Mouse (Mus musculus) lung, embryonic 15.5 days (tissue): ENCODE results near the gene Scgb1a1. TPM values are rescaled to one million over a fixed set of nuclear protein-coding genes. Genes with fewer than 3 reads are reported as not detected.
"Not testable (repeated sequence)": the region's sequence is repeated elsewhere in the genome, so short reads cannot be mapped to it uniquely, and the experiment has no call there.

Experiments
- ATAC-seq: fragments of 200-750 bp; cut with Nextera tagmentation; 2 replicates; pipeline ENCODE4 v1.8.0; 2017; ENCODE audit warnings: moderate number of reproducible peaks, borderline replicate concordance; ENCODE audit not compliant: low FRiP score, low TSS enrichment; ENCODE audit errors: extremely low read depth
- H3K27ac ChIP-seq: fragments of 300-500 bp; sonication (generic); 2 replicates; pipeline ENCODE4 v1.5.1; 2015; ENCODE audit warnings: moderate library complexity, mild to moderate bottlenecking, inconsistent platforms
- H3K27me3 ChIP-seq: fragments of 300-500 bp; sonication (generic); 2 replicates; pipeline ENCODE4 v1.6.1; 2015; ENCODE audit warnings: inconsistent platforms
- H3K36me3 ChIP-seq: fragments of 300-500 bp; sonication (generic); 2 replicates; pipeline ENCODE4 v1.6.1; 2015; ENCODE audit warnings: inconsistent platforms
- H3K4me1 ChIP-seq: fragments of 300-500 bp; sonication (generic); 2 replicates; pipeline ENCODE4 v1.6.1; 2015; ENCODE audit warnings: inconsistent platforms
- H3K4me2 ChIP-seq: fragments of 300-500 bp; sonication (generic); 2 replicates; pipeline ENCODE4 v1.6.1; 2015; ENCODE audit warnings: inconsistent platforms, mild to moderate bottlenecking, moderate library complexity
- H3K4me3 ChIP-seq: fragments of 300-500 bp; sonication (generic); 2 replicates; pipeline ENCODE4 v1.5.1; 2015; ENCODE audit warnings: mild to moderate bottlenecking, inconsistent platforms
- H3K9ac ChIP-seq: fragments of 300-500 bp; sonication (generic); 2 replicates; pipeline ENCODE4 v1.6.1; 2015; ENCODE audit warnings: inconsistent platforms
- H3K9me3 ChIP-seq: fragments of 300-500 bp; sonication (generic); 2 replicates; pipeline ENCODE4 v1.6.1; 2016; ENCODE audit warnings: inconsistent platforms
- WGBS: fragments of 180-500 bp; shearing (Covaris S2); methylation state at CpG from one replicate; pipeline ENCODE4 v1.1.7; 2015; 5-methylcytosine and 5-hydroxymethylcytosine counted together
- polyA plus RNA-seq: library from polyadenylated mRNA; unstranded; fragments of >200 nt; fragmentation: Nextera tagmentation; extraction: Ambion mirVana; gene quantifications from 2 replicates; pipeline ENCODE4 v1.2.1, GENCODE M21; 2015

The Scgb1a1 gene
- polyA plus RNA-seq, 1 experiment from 2014 or later, result 8.7 TPM

DNA sequence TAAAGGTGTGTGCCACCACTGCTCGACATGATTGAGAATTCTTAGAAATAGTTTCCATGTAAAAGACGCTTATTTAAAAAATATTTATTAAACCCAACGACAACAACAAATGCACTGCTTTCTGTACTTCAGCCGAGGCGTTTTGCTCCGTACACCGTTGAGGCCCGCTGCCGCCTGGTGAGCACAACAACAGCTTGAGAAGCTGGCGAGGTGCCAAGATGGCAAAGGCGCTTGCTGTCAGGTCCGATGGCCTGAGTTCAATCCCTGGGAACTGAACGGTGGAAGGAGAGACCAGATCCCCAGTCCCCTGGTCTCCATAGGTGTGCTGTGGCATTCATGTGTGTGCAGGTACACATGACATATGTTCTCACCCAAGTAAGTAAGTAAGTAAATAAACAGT lies 9.7 kb upstream of the Scgb1a1 start:
- H3K4me1 ChIP-seq, result 0 out of 2 replicates have a peak, but pooled peaks cover 3% of the 10 kb centered on the region
- no peak for ATAC-seq
- no peak overlapping the region for H3K4me3 ChIP-seq
- H3K9ac ChIP-seq, result no peak overlapping the region
- no peaks in the 10 kb centered on the region for H3K27me3 ChIP-seq
- H3K36me3 ChIP-seq, result no peaks in the 10 kb centered on the region
- H3K27ac ChIP-seq, result no peak overlapping the region
- no peaks in the 10 kb centered on the region for H3K9me3 ChIP-seq
- H3K4me2 ChIP-seq, result no peak overlapping the region
- 67% methylated on average over 13 of the region's 13 CpGs for WGBS

- H3K27me3 ChIP-seq, result no peaks in the 10 kb centered on the region
- ATAC-seq, result no peak
- no peaks in the 10 kb centered on the region for H3K9me3 ChIP-seq
- no peak overlapping the region for H3K4me3 ChIP-seq
- H3K4me1 ChIP-seq, result 0 out of 2 replicates have a peak, but pooled peaks cover 3% of the 10 kb centered on the region
- H3K9ac ChIP-seq, result no peak overlapping the region
- no peak overlapping the region for H3K4me2 ChIP-seq
- no peak overlapping the region for H3K27ac ChIP-seq
- 37% methylated on average over 5 of the region's 5 CpGs for WGBS
- no peaks in the 10 kb centered on the region for H3K36me3 ChIP-seq
Measured at GRCm38 (mm10) chr19:9095111-9095510, 7.4 kb upstream of the Scgb1a1 start.

GRCm38 (mm10) chr19:9090709-9091108 lies 3.0 kb upstream of the Scgb1a1 start:
- ATAC-seq, result no peak
- WGBS, result 45% methylated on average over 2 of the region's 2 CpGs

DNA sequence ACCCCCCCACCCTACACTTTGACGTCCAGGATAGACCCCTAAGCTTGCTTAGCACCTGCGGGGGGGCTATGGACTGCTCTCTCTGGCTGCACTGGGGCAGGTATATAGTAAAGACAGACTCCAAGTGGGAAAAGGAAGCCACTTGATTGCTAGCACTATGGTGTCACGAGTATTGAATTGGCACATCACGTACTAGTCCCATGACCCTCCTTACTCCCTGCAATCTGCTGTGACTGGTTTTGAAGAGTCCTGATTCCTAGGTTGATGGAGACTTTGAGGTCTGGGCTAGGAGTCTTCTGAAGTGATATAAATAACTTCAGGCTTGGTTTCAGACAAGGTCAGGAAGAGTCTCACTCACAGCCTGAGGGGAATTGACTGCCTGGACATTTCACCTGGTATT lies 2.4 kb upstream of the Scgb1a1 start:
- H3K9me3 ChIP-seq, result no peaks in the 10 kb centered on the region
- no peak overlapping the region for H3K4me3 ChIP-seq
- no peaks in the 10 kb centered on the region for H3K4me1 ChIP-seq
- WGBS, result 63% methylated on average over 4 of the region's 4 CpGs
- ATAC-seq, result no peak
- no peak overlapping the region for H3K9ac ChIP-seq
- H3K4me2 ChIP-seq, result no peak overlapping the region
- no peaks in the 10 kb centered on the region for H3K36me3 ChIP-seq
- H3K27ac ChIP-seq, result no peak overlapping the region
- no peaks in the 10 kb centered on the region for H3K27me3 ChIP-seq

More at GRCm38 (mm10) chr19:9090709-9091108, 3.0 kb upstream of the Scgb1a1 start:
- no peak overlapping the region for H3K4me3 ChIP-seq
- no peaks in the 10 kb centered on the region for H3K9me3 ChIP-seq
- H3K27ac ChIP-seq, result no peak overlapping the region
- no peaks in the 10 kb centered on the region for H3K36me3 ChIP-seq
- H3K4me1 ChIP-seq, result no peaks in the 10 kb centered on the region
- no peak overlapping the region for H3K4me2 ChIP-seq
- no peaks in the 10 kb centered on the region for H3K27me3 ChIP-seq
- no peak overlapping the region for H3K9ac ChIP-seq

DNA sequence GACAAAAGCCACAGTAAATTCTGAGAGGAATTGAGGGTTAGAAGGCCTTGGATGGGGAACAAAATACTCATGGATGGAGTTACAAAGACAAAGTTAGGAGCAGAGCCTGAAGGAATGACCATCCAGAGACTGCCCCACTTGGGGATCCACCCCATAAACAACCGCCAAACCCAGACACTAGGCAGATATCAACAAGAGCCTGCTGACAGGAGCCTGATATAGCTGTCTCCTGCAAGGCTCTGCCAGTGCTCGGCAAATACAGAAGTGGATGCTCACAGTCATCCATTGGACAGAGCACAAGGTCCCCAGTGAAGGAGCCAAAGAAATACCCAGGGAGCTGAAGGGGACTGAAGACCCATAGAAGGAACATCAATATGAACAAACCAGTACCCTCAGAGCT lies 3.9 kb downstream of the Scgb1a1 start:
- not testable (repeated sequence) for H3K9ac ChIP-seq, H3K27ac ChIP-seq, H3K4me3 ChIP-seq, ATAC-seq, H3K36me3 ChIP-seq, H3K27me3 ChIP-seq, H3K9me3 ChIP-seq, H3K4me2 ChIP-seq
- peaks cover 16% of the 10 kb centered on the region for H3K4me1 ChIP-seq
- WGBS, result 51% methylated on average over 2 of the region's 2 CpGs

- Histone ChIP-seq H3K36me3 (no peaks in the 10 kb centered on the region), H3K27me3 (no peaks in the 10 kb centered on the region), H3K4me2 (no peak overlapping the region), H3K9ac (no peak overlapping the region), H3K9me3 (no peaks in the 10 kb centered on the region), H3K4me1 (peaks cover 16% of the 10 kb centered on the region), H3K4me3 (no peak overlapping the region), H3K27ac (no peak overlapping the region)
- 94% methylated on average over 2 of the region's 2 CpGs for WGBS
- ATAC-seq, result no peak
Measured at GRCm38 (mm10) chr19:9083010-9083355, 4.8 kb downstream of the Scgb1a1 start.

- ATAC-seq, result peak; percentile 94
- Histone ChIP-seq H3K4me3 (no peak overlapping the region), H3K9ac (0 out of 2 replicates have a peak overlapping the region, but pooled peaks have one; percentile 10), H3K4me2 (peak overlapping the region; percentile 43), H3K27ac (peak overlapping the region; percentile 76), H3K9me3 (no peaks in the 10 kb centered on the region), H3K36me3 (no peaks in the 10 kb centered on the region), H3K27me3 (no peaks in the 10 kb centered on the region), H3K4me1 (peaks cover 16% of the 10 kb centered on the region)
- WGBS, result 14% methylated on average over 23 of the region's 23 CpGs
Measured at GRCm38 (mm10) chr19:9082191-9083009, 5.4 kb downstream of the Scgb1a1 start.

DNA sequence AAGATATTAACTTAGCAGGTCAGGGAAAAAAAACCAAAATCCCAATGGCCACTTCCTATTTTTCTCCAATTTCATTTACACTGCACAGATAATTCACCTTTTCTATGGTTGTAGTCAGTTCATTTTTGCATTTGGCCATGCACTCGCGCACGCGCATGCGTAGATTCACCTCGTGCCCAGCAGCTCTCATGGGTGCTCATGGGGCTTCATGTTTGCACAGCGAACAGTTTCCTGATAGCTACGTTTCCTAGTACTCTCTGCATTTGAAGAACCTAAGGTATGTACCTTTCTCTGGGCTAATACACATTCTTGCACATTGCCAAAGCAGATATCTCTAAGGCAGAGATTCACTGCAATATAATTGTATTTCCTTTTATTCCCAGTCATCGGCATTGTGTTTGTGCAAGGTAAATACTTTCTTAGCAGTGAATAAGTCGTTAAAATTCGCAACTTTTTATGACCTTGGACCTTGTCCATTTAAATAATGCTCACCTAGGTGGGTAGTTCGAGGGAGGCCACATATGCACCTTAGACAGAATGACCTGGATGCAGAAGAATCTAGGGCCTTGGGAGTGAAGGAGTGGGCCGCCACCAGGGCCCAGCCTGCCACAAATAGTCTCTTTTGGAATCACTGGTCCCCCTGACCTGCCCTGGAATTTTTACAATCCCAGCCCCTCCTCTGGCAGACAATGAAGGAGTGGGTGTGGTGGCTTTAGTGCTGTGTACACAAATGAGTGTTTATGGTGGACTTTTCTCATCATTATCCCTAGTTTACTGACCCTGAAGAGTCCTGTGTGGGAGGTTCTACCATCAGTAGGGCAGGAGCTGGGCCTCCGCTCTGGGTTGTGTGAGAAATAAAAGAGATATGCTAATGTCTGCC lies 6.2 kb downstream of the Scgb1a1 start:
- H3K9me3 ChIP-seq, result no peaks in the 10 kb centered on the region
- peak overlapping the region; percentile 76 for H3K27ac ChIP-seq
- no peaks in the 10 kb centered on the region for H3K36me3 ChIP-seq
- H3K4me1 ChIP-seq, result peaks cover 16% of the 10 kb centered on the region
- peak overlapping the region; percentile 43; the same call in 1 of the 2 replicates for H3K4me2 ChIP-seq
- no peaks in the 10 kb centered on the region for H3K27me3 ChIP-seq
- H3K4me3 ChIP-seq, result no peak overlapping the region
- peak; percentile 47; the same call in 1 of the 2 replicates for ATAC-seq
- 60% methylated on average over 14 of the region's 14 CpGs for WGBS
- no peak overlapping the region for H3K9ac ChIP-seq

- Histone ChIP-seq H3K4me1 (peaks cover 23% of the 10 kb centered on the region), H3K4me2 (no peak overlapping the region), H3K27me3 (no peaks in the 10 kb centered on the region), H3K27ac (no peak overlapping the region), H3K36me3 (no peaks in the 10 kb centered on the region), H3K9me3 (no peaks in the 10 kb centered on the region), H3K9ac (no peak overlapping the region), H3K4me3 (no peak overlapping the region)
- ATAC-seq, result no peak
- 28% methylated on average over 7 of the region's 7 CpGs for WGBS
Measured at GRCm38 (mm10) chr19:9079916-9080315, 7.8 kb downstream of the Scgb1a1 start.

- H3K4me1 ChIP-seq, result peaks cover 35% of the 10 kb centered on the region
- WGBS, result 59% methylated on average over 4 of the region's 4 CpGs
Measured at GRCm38 (mm10) chr19:9076982-9077660, 10.6 kb downstream of the Scgb1a1 start.

DNA sequence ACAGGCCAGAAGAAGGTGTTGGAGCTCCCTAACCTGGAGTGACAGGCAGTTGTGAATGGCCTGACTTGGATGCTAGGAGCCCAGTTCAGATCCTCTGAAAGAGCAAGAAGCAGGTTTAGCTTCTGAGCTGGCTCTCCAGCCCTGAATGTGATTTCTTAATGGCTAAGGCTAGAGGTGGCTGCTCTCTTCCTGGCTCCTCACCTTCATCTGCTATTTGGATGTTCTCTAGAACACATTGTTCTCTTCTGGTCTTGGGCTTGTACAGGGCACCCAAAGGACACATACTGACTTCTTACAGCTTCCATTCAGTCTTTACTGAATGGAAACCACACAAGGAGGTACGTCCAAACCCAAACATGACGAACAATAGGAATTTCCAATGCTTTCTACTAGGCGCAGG lies 11.7 kb downstream of the Scgb1a1 start:
- 86% methylated on average over 3 of the region's 3 CpGs for WGBS
- Histone ChIP-seq H3K4me1 (peaks cover 40% of the 10 kb centered on the region), H3K27ac (no peak overlapping the region), H3K9me3 (no peaks in the 10 kb centered on the region), H3K4me2 (no peak overlapping the region), H3K4me3 (no peak overlapping the region), H3K36me3 (no peaks in the 10 kb centered on the region), H3K9ac (no peak overlapping the region), H3K27me3 (no peaks in the 10 kb centered on the region)
- ATAC-seq, result no peak

More at GRCm38 (mm10) chr19:9076982-9077660, 10.6 kb downstream of the Scgb1a1 start:
- no peak overlapping the region for H3K27ac ChIP-seq
- H3K9me3 ChIP-seq, result no peaks in the 10 kb centered on the region
- H3K9ac ChIP-seq, result no peak overlapping the region
- no peak overlapping the region for H3K4me3 ChIP-seq
- ATAC-seq, result no peak
- no peak overlapping the region for H3K4me2 ChIP-seq
- H3K36me3 ChIP-seq, result no peaks in the 10 kb centered on the region
- H3K27me3 ChIP-seq, result no peaks in the 10 kb centered on the region
